Mouse (Mus musculus) lung, postnatal 4 days (tissue): ENCODE data around the gene Dpf2.
A peak's percentile ranks its signal among the peaks of the same experiment; 100 is the strongest.

Experiments
- DNase-seq, 2 experiments: peaks; one replicate each; pipeline ENCODE4 v3.0.0; 2021

The Dpf2 gene

GRCm38 (mm10) chr19:5913007-5913719 lies at the start of gene Dpf2:
Gene Dpf2, minus strand, starts transcription at chr19:5913010.
- DNase-seq = no peak

- DNase-seq = no peak
Measured at GRCm38 (mm10) chr19:5957371-5957770, 44.6 kb upstream of the Dpf2 start.

- DNase-seq = peak; percentile 77 to 91
Measured at GRCm38 (mm10) chr19:5956685-5957084, 43.9 kb upstream of the Dpf2 start.

- peak in 1 of 2 experiments; percentile 30 for DNase-seq
Measured at GRCm38 (mm10) chr19:5955704-5956670, 43.2 kb upstream of the Dpf2 start.

GRCm38 (mm10) chr19:5954936-5955335 lies 42.1 kb upstream of the Dpf2 start:
- DNase-seq = no peak

- no peak for DNase-seq
Measured at GRCm38 (mm10) chr19:5954031-5954710, 41.4 kb upstream of the Dpf2 start.

GRCm38 (mm10) chr19:5953201-5953770 lies 40.5 kb upstream of the Dpf2 start:
- DNase-seq = no peak

GRCm38 (mm10) chr19:5952071-5952691 lies 39.4 kb upstream of the Dpf2 start:
- DNase-seq = peak; percentile 66 to 72

- no peak for DNase-seq
Measured at GRCm38 (mm10) chr19:5951631-5952030, 38.8 kb upstream of the Dpf2 start.

- no peak for DNase-seq
Measured at GRCm38 (mm10) chr19:5950218-5950617, 37.4 kb upstream of the Dpf2 start.

GRCm38 (mm10) chr19:5945891-5946290 lies 33.1 kb upstream of the Dpf2 start:
- peak; percentile 54 to 76 for DNase-seq

GRCm38 (mm10) chr19:5945027-5945426 lies 32.2 kb upstream of the Dpf2 start:
- peak; percentile 70 to 75 for DNase-seq

- DNase-seq = peak; percentile 45 to 48
Measured at GRCm38 (mm10) chr19:5944145-5944544, 31.3 kb upstream of the Dpf2 start.

GRCm38 (mm10) chr19:5943404-5943803 lies 30.6 kb upstream of the Dpf2 start:
- no peak for DNase-seq

- DNase-seq = no peak
Measured at GRCm38 (mm10) chr19:5942581-5942980, 29.8 kb upstream of the Dpf2 start.

- DNase-seq = no peak
Measured at GRCm38 (mm10) chr19:5940656-5941055, 27.8 kb upstream of the Dpf2 start.

- peak; percentile 76 to 88 for DNase-seq
Measured at GRCm38 (mm10) chr19:5940173-5940572, 27.4 kb upstream of the Dpf2 start.

GRCm38 (mm10) chr19:5939715-5940114 lies 26.9 kb upstream of the Dpf2 start:
- no peak for DNase-seq

- no peak for DNase-seq
Measured at GRCm38 (mm10) chr19:5938516-5938915, 25.7 kb upstream of the Dpf2 start.

GRCm38 (mm10) chr19:5937836-5938406 lies 25.1 kb upstream of the Dpf2 start:
- DNase-seq = peak in 1 of 2 experiments; percentile 58

GRCm38 (mm10) chr19:5937095-5937835 lies 24.5 kb upstream of the Dpf2 start:
- DNase-seq = peak in 1 of 2 experiments; percentile 84
